Mouse (Mus musculus): Measurements from ENCODE around the gene Nectin2.

Gene Nectin2

DNA sequence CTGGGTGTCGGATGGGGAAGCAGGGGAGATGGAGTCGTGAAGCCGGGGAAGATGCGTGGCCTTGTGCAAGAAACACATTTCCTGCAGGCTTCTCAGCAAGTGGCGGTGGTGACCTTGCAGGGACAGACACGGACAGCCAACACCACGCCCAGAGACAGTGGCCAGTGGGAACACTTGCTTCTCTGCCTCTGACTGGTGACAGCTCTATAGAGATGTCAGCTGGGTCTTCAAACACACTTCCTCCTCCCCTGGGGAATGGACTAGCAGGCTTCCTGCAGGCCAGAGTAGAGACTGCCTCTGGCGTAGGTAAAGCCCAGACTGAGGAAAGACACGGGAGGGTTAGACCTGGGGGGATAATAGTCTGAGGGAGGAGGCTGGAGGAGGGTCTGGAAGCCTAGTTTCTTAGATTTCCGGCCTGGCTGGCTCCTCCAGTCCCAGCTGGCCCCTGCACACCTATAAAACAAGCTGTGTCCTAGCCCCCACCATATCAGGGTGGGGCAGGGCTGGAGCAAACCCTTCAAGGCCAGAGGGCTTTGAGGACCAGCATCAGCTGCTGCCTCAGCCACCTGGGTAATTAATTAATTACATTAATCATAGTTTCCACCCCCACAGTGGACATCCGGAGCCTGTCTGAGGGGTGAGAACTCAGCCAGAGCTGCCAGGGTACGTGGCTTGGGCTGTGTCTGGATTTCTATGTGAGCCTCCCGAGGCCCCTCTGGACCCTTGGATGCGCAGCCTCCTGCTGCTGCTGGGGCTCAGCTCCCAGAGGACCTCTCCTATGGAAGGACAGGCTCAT, 5.5 kb downstream of the Nectin2 start:
- no peak for DNase-seq (ENCODE audit: low spot score in 2 of 2)

DNA sequence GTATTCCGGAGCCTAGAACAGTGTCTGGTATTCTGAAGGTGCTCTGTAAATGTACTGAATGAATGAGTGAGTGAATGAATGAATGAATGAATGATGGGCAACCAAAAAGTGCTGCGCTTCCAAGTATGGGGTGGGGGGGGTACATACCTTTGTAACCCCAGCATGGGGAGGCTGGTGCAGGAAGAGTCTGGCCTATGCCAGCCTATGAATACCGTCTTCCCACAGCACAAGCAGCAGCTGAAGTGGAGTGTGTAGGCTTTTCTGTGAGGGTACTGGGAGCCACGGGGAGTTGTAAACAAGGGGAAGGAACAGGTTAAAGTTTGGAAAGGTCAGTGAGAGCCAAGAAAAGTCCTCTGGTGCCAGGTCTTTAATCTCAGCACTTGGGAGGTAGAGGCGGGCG, 6.5 kb downstream of the Nectin2 start:
- no peak for DNase-seq (ENCODE audit: low spot score in 2 of 2)

DNA sequence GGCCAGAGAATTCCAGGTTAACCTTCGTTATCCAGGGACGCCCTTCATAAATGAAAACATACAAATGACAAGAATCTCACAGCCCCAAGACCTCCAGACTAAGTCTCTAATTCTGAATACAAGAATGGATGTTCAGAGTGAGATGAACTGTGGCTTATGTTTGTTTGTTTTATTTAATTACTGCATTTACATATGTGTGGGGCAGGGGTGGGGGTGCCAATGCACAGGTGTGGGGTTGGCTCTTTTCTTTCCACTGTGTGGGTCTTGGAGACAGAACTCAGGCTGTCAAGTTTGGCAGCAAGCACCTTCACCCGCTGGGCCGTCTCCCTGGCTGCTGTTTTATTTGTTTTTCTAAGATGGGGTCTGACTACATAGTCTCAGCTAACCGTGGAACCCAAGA, 7.8 kb downstream of the Nectin2 start:
- DNase-seq (ENCODE audit: low spot score in 2 of 2), result no peak

DNA sequence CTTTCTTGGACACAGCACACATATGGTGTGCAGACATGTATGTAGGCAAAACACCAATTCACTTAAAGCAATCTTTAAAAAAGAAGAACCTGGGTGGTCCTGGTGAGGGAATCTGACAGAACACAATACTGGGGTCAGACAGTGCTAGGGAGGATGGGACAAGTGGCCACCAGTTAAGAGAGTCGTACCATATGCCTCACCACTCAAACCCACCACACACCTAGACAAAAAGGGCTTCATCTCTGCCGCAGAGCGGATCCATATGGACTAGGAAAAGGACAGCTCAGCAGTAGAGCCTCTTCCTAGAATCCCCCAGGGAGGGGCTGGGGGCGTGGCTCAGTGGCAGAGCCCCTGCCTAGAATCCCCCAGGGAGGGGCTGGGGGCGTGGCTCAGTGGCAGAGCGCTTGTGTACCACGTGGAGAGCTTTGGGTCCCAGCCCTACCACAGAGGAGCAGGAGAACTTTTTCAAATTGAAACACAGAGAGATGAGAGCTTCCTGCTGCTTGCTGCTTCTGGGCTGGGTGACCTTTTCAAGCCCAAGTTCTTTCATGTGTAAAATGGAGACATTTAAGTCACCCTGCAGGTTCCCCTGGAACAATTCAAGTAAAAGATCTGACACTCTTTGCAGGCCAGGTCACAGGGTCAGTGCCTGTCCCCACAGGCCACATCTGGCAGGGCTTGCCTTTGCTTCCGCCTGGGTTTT, 8.8 kb downstream of the Nectin2 start:
- DNase-seq (ENCODE audit: low spot score in 2 of 2), result no peak

- no peak for DNase-seq (ENCODE audit: low spot score in 2 of 2)
These were observed 10.0 kb downstream of the Nectin2 start for GRCm38 (mm10) chr7:19740269-19740668.

- no peak for DNase-seq (ENCODE audit: low spot score in 2 of 2)
These were observed 11.5 kb downstream of the Nectin2 start for GRCm38 (mm10) chr7:19738771-19739170.

- DNase-seq (ENCODE audit: low spot score in 2 of 2), result no peak
These were observed 13.8 kb downstream of the Nectin2 start for GRCm38 (mm10) chr7:19736389-19737057.

DNA sequence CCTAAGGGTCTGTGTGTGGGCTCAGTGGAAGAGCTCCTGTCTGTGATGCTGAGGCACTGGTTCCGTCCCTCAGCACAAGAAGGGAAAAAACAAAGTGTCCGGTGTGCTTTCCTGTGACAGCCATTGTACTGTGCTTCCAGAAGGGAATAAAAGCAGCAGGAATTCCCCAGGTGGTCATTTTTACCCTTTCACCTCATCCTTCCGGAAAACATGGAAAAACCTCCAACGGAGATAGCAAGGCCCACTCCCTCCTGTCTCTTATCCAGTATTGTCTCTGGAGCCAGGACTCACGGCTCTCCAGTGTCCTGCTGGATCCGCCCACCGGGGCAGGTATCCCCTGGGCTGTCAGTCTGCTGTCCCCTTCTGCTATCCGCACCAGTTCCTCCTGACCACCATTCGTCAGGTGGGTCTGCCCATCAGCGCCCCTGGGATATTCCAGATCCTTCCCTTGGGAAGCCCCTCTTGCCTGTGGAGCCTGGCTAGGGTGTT, 16.1 kb downstream of the Nectin2 start:
- no peak for DNase-seq (ENCODE audit: low spot score in 2 of 2)

- no peak for DNase-seq (ENCODE audit: low spot score in 2 of 2)
These were observed 23.7 kb downstream of the Nectin2 start for GRCm38 (mm10) chr7:19726541-19726940.

DNA sequence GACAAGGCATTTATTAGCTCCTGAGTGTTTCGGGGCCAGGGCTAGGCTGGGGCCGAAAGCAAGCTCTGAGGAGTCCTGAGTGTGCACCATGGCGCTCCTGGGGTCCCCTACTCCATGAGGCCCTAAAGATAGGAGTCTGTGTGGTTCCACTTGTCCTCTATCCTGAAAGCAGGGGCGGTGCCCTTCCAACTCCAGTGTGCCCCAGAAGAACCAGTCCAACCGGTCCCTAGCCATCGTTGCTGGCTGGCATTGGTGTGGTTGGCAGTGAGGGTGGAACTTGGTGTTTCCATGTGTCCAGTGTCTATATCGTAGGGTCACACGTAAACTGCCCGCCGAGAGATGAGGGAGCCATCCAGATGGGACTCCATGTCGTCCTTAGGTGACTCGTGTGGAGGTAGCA, 26.1 kb downstream of the Nectin2 start:
- DNase-seq (ENCODE audit: low spot score in 2 of 2), result no peak

DNA sequence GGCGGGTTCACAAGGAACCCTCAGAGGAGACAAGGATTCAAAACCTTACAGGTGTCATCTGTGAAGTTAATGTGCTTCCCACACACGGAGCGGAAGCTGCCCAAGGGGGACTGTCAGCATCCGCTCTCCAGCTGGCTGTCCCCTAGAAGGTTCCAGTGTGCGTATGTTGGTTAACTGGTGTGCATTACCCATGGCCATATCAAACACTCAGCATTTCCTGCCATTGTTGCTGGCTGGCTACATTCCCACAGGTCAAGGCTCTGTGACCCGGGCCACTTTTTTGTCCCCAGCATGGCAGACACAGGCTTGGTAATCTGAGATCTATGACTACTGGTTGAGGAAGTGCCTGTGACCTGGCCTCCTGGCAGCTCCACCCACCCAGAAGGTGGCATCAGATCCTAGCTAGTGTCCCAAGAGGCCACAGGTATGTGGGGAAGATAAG, 27.5 kb downstream of the Nectin2 start:
- DNase-seq (ENCODE audit: low spot score in 2 of 2), result no peak

- no peak for DNase-seq (ENCODE audit: low spot score in 2 of 2)
These were observed 31.1 kb downstream of the Nectin2 start for GRCm38 (mm10) chr7:19719200-19719599.

DNA sequence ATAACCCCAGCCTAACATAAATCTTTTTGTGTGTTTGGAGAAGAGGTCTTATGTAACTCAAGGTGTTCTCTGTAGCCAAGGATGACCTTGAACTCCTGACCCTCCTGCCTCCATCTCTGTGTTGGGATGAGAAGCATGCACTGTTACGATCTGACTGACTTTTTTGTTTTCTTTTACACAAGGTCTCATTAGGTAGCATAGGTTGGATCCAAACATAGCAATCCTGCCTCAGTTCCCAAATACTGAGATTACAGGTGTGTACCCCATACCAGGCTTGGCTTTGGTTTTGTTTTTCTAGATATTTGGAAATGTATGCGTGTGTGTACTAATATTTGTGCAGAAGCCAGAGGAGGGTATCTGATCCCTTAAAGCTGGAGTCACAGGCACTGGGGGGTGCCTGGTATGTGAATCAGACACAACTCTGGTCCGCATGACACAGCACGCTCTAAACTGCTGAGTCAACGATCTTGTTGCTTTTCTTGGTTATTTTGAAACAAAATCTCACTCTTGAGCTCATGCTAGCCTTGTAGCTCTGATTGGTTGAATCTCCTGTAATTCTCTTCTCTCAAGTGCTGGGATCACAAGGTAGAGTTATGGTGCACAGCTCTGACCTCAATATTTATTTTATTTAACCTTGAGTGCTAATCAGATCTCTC, 31.9 kb downstream of the Nectin2 start:
- no peak for DNase-seq (ENCODE audit: low spot score in 2 of 2)

GRCm38 (mm10) chr7:19717346-19717745, 32.9 kb downstream of the Nectin2 start:
- DNase-seq (ENCODE audit: low spot score in 2 of 2), result no peak

DNA sequence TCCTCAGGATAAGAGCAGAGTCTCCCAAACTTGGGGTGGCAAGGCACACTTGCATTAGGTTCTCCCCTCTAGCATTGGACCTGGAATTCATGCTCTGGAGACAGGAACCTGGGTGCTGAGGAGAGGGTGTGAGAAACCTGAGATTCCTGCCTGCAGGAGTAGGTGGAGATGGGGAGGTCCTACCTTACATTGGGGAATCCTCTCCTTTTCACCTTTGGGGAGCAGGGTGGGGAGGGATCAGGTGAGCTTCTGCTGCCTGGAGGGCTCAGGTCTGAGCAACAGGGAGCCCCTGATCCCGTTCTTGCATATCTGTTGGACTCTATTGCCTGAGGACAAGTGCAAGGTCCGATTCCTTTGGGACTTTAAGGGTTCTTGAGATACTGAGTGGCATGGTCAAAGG, 33.5 kb downstream of the Nectin2 start:
- DNase-seq (ENCODE audit: low spot score in 2 of 2), result no peak

DNA sequence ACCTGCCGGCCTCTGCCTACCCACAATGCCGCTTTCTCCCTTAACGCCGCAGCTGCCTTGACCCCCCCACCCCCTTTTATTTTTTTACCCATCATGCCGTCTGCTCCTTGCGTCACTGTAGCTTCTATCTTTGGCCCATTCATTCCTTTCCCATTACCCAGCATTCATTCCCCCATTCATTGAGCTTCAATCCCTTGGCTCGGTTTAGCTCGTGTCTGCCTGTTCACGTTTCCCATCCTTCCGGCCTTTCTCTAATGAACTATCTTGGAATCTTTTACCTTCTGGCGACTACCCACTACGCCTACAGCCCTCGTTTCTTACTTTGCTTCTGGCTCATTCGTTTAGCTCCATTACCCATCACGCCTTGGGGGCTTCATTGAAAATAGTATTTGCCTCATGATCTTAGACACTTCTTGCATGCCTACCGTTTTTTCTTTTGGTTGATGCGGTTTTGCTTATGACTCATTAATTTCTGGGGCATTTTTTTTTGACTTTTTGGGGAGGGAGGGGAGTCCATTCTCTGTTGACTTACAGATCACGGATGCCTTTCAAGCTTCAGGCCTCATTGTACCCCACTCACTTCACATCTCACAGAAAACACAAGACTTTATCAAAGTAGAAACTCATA, 34.1 kb downstream of the Nectin2 start:
- DNase-seq (ENCODE audit: low spot score in 2 of 2), result no peak

GRCm38 (mm10) chr7:19715239-19716054, 34.8 kb downstream of the Nectin2 start, which contains the start of gene Tomm40:
Tomm40 (minus strand) TSS chr7:19715438.
- DNase-seq (ENCODE audit: low spot score in 2 of 2), result peak; percentile 99 to 100

- no peak for DNase-seq (ENCODE audit: low spot score in 2 of 2)
These were observed 35.4 kb downstream of the Nectin2 start for GRCm38 (mm10) chr7:19714836-19715235.

- no peak for DNase-seq (ENCODE audit: low spot score in 2 of 2)
These were observed 36.7 kb downstream of the Nectin2 start for GRCm38 (mm10) chr7:19713598-19713997.

- no peak for DNase-seq (ENCODE audit: low spot score in 2 of 2)
These were observed 37.1 kb downstream of the Nectin2 start for GRCm38 (mm10) chr7:19713196-19713595.

- no peak for DNase-seq (ENCODE audit: low spot score in 2 of 2)
These were observed 37.9 kb downstream of the Nectin2 start for GRCm38 (mm10) chr7:19712414-19712813.

Measured in right cerebral cortex, adult 2 months (tissue).